Comparison of ENCODE assay signal across 8 mouse cellular contexts in the genomic region with DNA sequence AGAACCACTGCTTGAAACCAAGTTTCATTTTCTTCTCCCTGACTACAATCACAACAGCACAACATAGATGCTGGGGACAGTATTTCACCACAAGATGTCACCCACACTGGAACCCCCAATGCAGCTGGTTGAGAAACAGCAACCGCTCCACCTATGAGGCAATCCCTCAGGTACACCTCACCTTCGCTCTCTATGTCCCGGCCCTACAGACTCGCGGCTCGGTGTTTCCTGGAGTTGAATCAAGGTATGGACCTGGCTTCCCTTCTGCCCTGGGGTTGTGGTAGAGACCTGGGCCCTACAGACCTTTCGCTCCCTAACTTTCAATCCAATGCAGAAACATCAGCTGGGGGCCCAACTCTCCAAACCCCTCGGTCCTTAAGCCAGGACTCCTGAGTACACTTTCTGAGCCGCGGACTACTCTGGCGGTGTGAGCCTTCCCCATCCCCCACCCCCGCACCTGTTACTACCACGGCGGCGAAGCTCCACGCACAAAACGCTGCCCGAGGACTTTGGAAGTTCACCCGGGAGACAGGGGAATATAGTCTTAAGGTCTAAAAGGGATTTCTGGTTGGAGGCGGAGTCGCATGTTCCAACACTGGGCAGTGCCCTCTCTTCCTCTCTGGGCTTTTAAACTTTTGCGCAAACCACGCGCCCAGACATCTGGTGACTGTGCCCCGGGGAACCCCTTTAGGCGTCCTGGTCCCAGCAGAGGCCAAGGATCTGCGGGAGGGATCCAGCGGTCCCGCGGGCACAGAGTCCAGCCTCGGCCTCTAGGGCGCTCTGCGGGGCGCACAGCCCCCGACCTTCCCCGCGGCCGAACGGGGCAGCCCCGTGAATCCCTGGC. TPM values are rescaled to one million over a fixed set of nuclear protein-coding genes. Genes with fewer than 3 reads are reported as not detected.
A peak's percentile ranks its signal among the peaks of the same experiment; 100 is the strongest.
DNase-seq lines count a peak whose midpoint lies in the region; ATAC-seq and TF ChIP-seq lines count a peak whose summit lies in the region.

No protein-coding gene starts in this region.

- H3K9me3 ChIP-seq in hindbrain, embryonic 16.5 days (ENCODE audit: control insufficient read depth, low read length), result no peaks in the 10 kb centered on the region
- no peaks in the 10 kb centered on the region for H3K9me3 ChIP-seq in lung, embryonic 16.5 days (ENCODE audit: control insufficient read depth, low read length)
- H3K9me3 ChIP-seq in stomach, postnatal 0 days (ENCODE audit: control insufficient read depth, low read length), result no peaks in the 10 kb centered on the region

- peak overlapping the region; percentile 34 for H3K27ac ChIP-seq in kidney, adult 2 months (ENCODE audit: insufficient read depth, low read depth, low read length)
- no peak overlapping the region for H3K27ac ChIP-seq in cortical plate, adult 2 months (ENCODE audit: insufficient read depth, low read length)
- H3K27ac ChIP-seq in hindbrain, embryonic 16.5 days (ENCODE audit: low read depth, low read length), result no peak overlapping the region
- peak overlapping the region; percentile 53 for H3K27ac ChIP-seq in lung, embryonic 16.5 days (ENCODE audit: low read length)
- peak overlapping the region; percentile 86 for H3K27ac ChIP-seq in stomach, postnatal 0 days (replicated peaks)

- H3K4me1 ChIP-seq in kidney, adult 2 months (ENCODE audit: control insufficient read depth, insufficient read depth, low read length), result peaks cover 40% of the 10 kb centered on the region
- H3K4me1 ChIP-seq in cortical plate, adult 2 months (ENCODE audit: control insufficient read depth, insufficient read depth, low read length), result no peaks in the 10 kb centered on the region
- peaks cover 37% of the 10 kb centered on the region for H3K4me1 ChIP-seq in hindbrain, embryonic 16.5 days (ENCODE audit: control insufficient read depth, insufficient read depth, low read depth, low read length)
- H3K4me1 ChIP-seq in lung, embryonic 16.5 days (replicated peaks; ENCODE audit: control insufficient read depth, insufficient read depth, low read length), result peaks cover 53% of the 10 kb centered on the region
- peaks cover 13% of the 10 kb centered on the region for H3K4me1 ChIP-seq in stomach, postnatal 0 days (replicated peaks; ENCODE audit: control insufficient read depth, insufficient read depth)

- 9% methylated on average over 40 of the region's 40 CpGs for WGBS in kidney, adult 2 months
- 10% methylated on average over 28 of the region's 40 CpGs for WGBS in hindbrain, embryonic 16.5 days
- WGBS in lung, embryonic 16.5 days, result 6% methylated on average over 40 of the region's 40 CpGs
- WGBS in stomach, postnatal 0 days, result 7% methylated on average over 40 of the region's 40 CpGs

- peak overlapping the region; percentile 66 for H3K9ac ChIP-seq in hindbrain, embryonic 16.5 days (ENCODE audit: low read depth, low read length)
- peak overlapping the region; percentile 81 for H3K9ac ChIP-seq in lung, embryonic 16.5 days (ENCODE audit: low read length)
- H3K9ac ChIP-seq in stomach, postnatal 0 days (ENCODE audit: low read length), result peak overlapping the region; percentile 77

- H3K4me3 ChIP-seq in kidney, adult 2 months (ENCODE audit: insufficient read depth, low read depth, low read length), result peak overlapping the region; percentile 64
- H3K4me3 ChIP-seq in cortical plate, adult 2 months (ENCODE audit: insufficient read depth, low read length), result peak overlapping the region; percentile 30
- peak overlapping the region; percentile 56 for H3K4me3 ChIP-seq in hindbrain, embryonic 16.5 days (ENCODE audit: low read length)
- peak overlapping the region; percentile 76 for H3K4me3 ChIP-seq in lung, embryonic 16.5 days (ENCODE audit: low read length)
- H3K4me3 ChIP-seq in stomach, postnatal 0 days (ENCODE audit: low read depth, low read length), result peak overlapping the region; percentile 67

- H3K4me2 ChIP-seq in hindbrain, embryonic 16.5 days (ENCODE audit: low read length), result peak overlapping the region; percentile 80
- peak overlapping the region; percentile 70 for H3K4me2 ChIP-seq in lung, embryonic 16.5 days (ENCODE audit: low read depth, low read length)
- peak overlapping the region; percentile 94 for H3K4me2 ChIP-seq in stomach, postnatal 0 days (replicated peaks; ENCODE audit: low read depth)

- no peak for TF ChIP-seq POLR2A in kidney, adult 2 months (IDR thresholded peaks at IDR 0.05; ENCODE audit: low read depth, low read length)
- TF ChIP-seq POLR2A in cortical plate, adult 2 months (IDR thresholded peaks at IDR 0.05; ENCODE audit: extremely low read depth, insufficient read depth, low read length), result no peak

- no peak for ATAC-seq in hindbrain, embryonic 16.5 days
- ATAC-seq in lung, embryonic 16.5 days (ENCODE audit: low read depth), result peak; percentile 11
- ATAC-seq in stomach, postnatal 0 days (ENCODE audit: low FRiP score, low TSS enrichment), result peak; percentile 36; the same call in 1 of the 2 replicates
- ATAC-seq in frontal cortex, adult (ENCODE audit: low TSS enrichment), result no peak

- DNase-seq in kidney, adult 2 months, result peak; percentile 63
- DNase-seq in kidney, postnatal 14 days, result no peak
- DNase-seq in stomach, postnatal 0 days (ENCODE audit: low spot score), result peak; percentile 62
- DNase-seq in left cerebral cortex, adult 18-20 months (ENCODE audit: low spot score in 2 of 2), result no peak

- no peak for TF ChIP-seq EP300 in stomach, postnatal 0 days (optimal IDR thresholded peaks at IDR 0.05)

- TF ChIP-seq CTCF in kidney, adult 2 months (conservative IDR thresholded peaks at IDR 0.05; ENCODE audit: insufficient read depth, insufficient read length, low read depth, low read length), result no peak
- no peak for TF ChIP-seq CTCF in cortical plate, adult 2 months (IDR thresholded peaks at IDR 0.05; ENCODE audit: extremely low read depth, insufficient read depth, low read length)
- peak; percentile 25 for TF ChIP-seq CTCF in stomach, postnatal 0 days (IDR thresholded peaks at IDR 0.05; ENCODE audit: low read depth)

- no peaks in the 10 kb centered on the region for H3K27me3 ChIP-seq in kidney, adult 2 months (replicated peaks; ENCODE audit: control insufficient read depth, insufficient read depth, low read length)
- peaks cover 22% of the 10 kb centered on the region for H3K27me3 ChIP-seq in hindbrain, embryonic 16.5 days (replicated peaks; ENCODE audit: control insufficient read depth, insufficient read depth, low read length)
- no peaks in the 10 kb centered on the region for H3K27me3 ChIP-seq in lung, embryonic 16.5 days (ENCODE audit: control insufficient read depth, insufficient read depth, low read depth, low read length)
- H3K27me3 ChIP-seq in stomach, postnatal 0 days (ENCODE audit: control insufficient read depth, insufficient read depth, low read length), result no peaks in the 10 kb centered on the region

- H3K36me3 ChIP-seq in kidney, adult 2 months (ENCODE audit: control insufficient read depth, insufficient read depth, low read length), result no peaks in the 10 kb centered on the region
- no peaks in the 10 kb centered on the region for H3K36me3 ChIP-seq in hindbrain, embryonic 16.5 days (ENCODE audit: control insufficient read depth, insufficient read depth, low read length)
- no peaks in the 10 kb centered on the region for H3K36me3 ChIP-seq in lung, embryonic 16.5 days (ENCODE audit: control insufficient read depth, insufficient read depth, low read length)
- H3K36me3 ChIP-seq in stomach, postnatal 0 days (ENCODE audit: control insufficient read depth, insufficient read depth, low read length), result no peaks in the 10 kb centered on the region

RNA-seq across cellular contexts. Expression of a gene that starts 3.3 kb away (rescaled TPM):
- 18.0 and 19.1 TPM in 2 replicates for polyA plus RNA-seq in kidney, adult 2 months (2012; rRNA removed)
- 1.8 and 2.1 TPM in 2 replicates for polyA plus RNA-seq in cortical plate, adult 2 months (2012; rRNA removed)
- polyA plus RNA-seq in hindbrain, embryonic 16.5 days (2015; fragmentation: Nextera tagmentation; extraction: Ambion mirVana), result 1.7 and 2.1 TPM in 2 replicates
- polyA plus RNA-seq in lung, embryonic 16.5 days (2015; fragmentation: Nextera tagmentation; extraction: Ambion mirVana), result 17.9 and 19.6 TPM in 2 replicates
- 5.7 and 6.1 TPM in 2 replicates for polyA plus RNA-seq in stomach, postnatal 0 days (2015; fragmentation: Nextera tagmentation; extraction: Ambion mirVana)
- total RNA-seq in left cerebral cortex, adult 18-20 months (2021), result 1 to 10 TPM; 1.6 to 1.9 TPM

RNA-seq across cellular contexts. Expression of a gene that starts 29.8 kb away (rescaled TPM):
- polyA plus RNA-seq in kidney, adult 2 months (2012; rRNA removed), result 0.44 and 0.52 TPM in 2 replicates
- 8.2 and 8.4 TPM in 2 replicates for polyA plus RNA-seq in cortical plate, adult 2 months (2012; rRNA removed)
- polyA plus RNA-seq in hindbrain, embryonic 16.5 days (2015; fragmentation: Nextera tagmentation; extraction: Ambion mirVana), result 3.1 and 4.2 TPM in 2 replicates
- 5.0 and 11.0 TPM in 2 replicates for polyA plus RNA-seq in lung, embryonic 16.5 days (2015; fragmentation: Nextera tagmentation; extraction: Ambion mirVana)
- 2.6 and 2.7 TPM in 2 replicates for polyA plus RNA-seq in stomach, postnatal 0 days (2015; fragmentation: Nextera tagmentation; extraction: Ambion mirVana)
- 1 to 10 TPM; 3.7 to 7.9 TPM for total RNA-seq in left cerebral cortex, adult 18-20 months (2021)

RNA-seq across cellular contexts. Expression of a gene that starts 30.6 kb away (rescaled TPM):
- polyA plus RNA-seq in kidney, adult 2 months (2012; rRNA removed), result 16.2 and 21.0 TPM in 2 replicates
- 49.6 and 49.8 TPM in 2 replicates for polyA plus RNA-seq in cortical plate, adult 2 months (2012; rRNA removed)
- polyA plus RNA-seq in hindbrain, embryonic 16.5 days (2015; fragmentation: Nextera tagmentation; extraction: Ambion mirVana), result 34.4 and 37.4 TPM in 2 replicates
- polyA plus RNA-seq in lung, embryonic 16.5 days (2015; fragmentation: Nextera tagmentation; extraction: Ambion mirVana), result 13.3 TPM in 2 replicates
- polyA plus RNA-seq in stomach, postnatal 0 days (2015; fragmentation: Nextera tagmentation; extraction: Ambion mirVana), result 22.1 and 22.2 TPM in 2 replicates
- 10 to 100 TPM; 48.6 to 55.9 TPM for total RNA-seq in left cerebral cortex, adult 18-20 months (2021)

RNA-seq across cellular contexts. Expression of a gene that starts 37.3 kb away (rescaled TPM):
- not detected in 2 replicates for polyA plus RNA-seq in kidney, adult 2 months (2012; rRNA removed)
- 1.5 and 2.3 TPM in 2 replicates for polyA plus RNA-seq in cortical plate, adult 2 months (2012; rRNA removed)
- 0.51 and 0.55 TPM in 2 replicates for polyA plus RNA-seq in hindbrain, embryonic 16.5 days (2015; fragmentation: Nextera tagmentation; extraction: Ambion mirVana)
- not detected in 2 replicates for polyA plus RNA-seq in lung, embryonic 16.5 days (2015; fragmentation: Nextera tagmentation; extraction: Ambion mirVana)
- 0.10 TPM in 1 of 2 replicates, not detected in the other for polyA plus RNA-seq in stomach, postnatal 0 days (2015; fragmentation: Nextera tagmentation; extraction: Ambion mirVana)
- total RNA-seq in left cerebral cortex, adult 18-20 months (2021), result 1 to 10 TPM in 1 of 2 experiments, under 1 TPM in 1; 0.56 to 1.4 TPM

RNA-seq across cellular contexts. Expression of a gene that starts 42.3 kb away (rescaled TPM):
- 10.3 and 10.8 TPM in 2 replicates for polyA plus RNA-seq in kidney, adult 2 months (2012; rRNA removed)
- polyA plus RNA-seq in cortical plate, adult 2 months (2012; rRNA removed), result 88.6 and 90.1 TPM in 2 replicates
- polyA plus RNA-seq in hindbrain, embryonic 16.5 days (2015; fragmentation: Nextera tagmentation; extraction: Ambion mirVana), result 16.4 and 16.6 TPM in 2 replicates
- 5.2 and 5.8 TPM in 2 replicates for polyA plus RNA-seq in lung, embryonic 16.5 days (2015; fragmentation: Nextera tagmentation; extraction: Ambion mirVana)
- 4.7 and 5.3 TPM in 2 replicates for polyA plus RNA-seq in stomach, postnatal 0 days (2015; fragmentation: Nextera tagmentation; extraction: Ambion mirVana)
- total RNA-seq in left cerebral cortex, adult 18-20 months (2021), result 100 to 1,000 TPM; 123 TPM

Comparison
In these comparisons a context has a peak if more than half of its experiments do, and no peak if none do; other contexts are left out.
1. DNase-seq: peak in kidney, adult 2 months (single experiment) and stomach, postnatal 0 days (single experiment); none in kidney, postnatal 14 days (single experiment) and left cerebral cortex, adult 18-20 months (0 of 2).
2. H3K27ac ChIP-seq: peak in kidney, adult 2 months (single experiment), lung, embryonic 16.5 days (single experiment) and stomach, postnatal 0 days (single experiment); none in cortical plate, adult 2 months (single experiment) and hindbrain, embryonic 16.5 days (single experiment).
3. ATAC-seq: peak in lung, embryonic 16.5 days (single experiment) and stomach, postnatal 0 days (single experiment); none in hindbrain, embryonic 16.5 days (single experiment) and frontal cortex, adult (single experiment).
4. Peak in every context shown above with its lines, with median percentiles within 50 percentile points of each other: H3K4me3 ChIP-seq, H3K4me2 ChIP-seq and H3K9ac ChIP-seq.